Mouse (Mus musculus) erythroblast, embryonic 14.5 days (primary cell): ENCODE measurements at regions not wholly inside any gene's neighbourhood (a gene's known extent, or its start where the extent isn't known, plus 50 kb on each side); places are given as distances from the start of the nearest gene placed in this dataset.

Experiments
- H3K27me3 ChIP-seq: 2 replicates; pipeline ENCODE4 v1.6.1; 2012; ENCODE audit warnings: inconsistent platforms; ENCODE audit not compliant: control insufficient read depth
- H3K36me3 ChIP-seq: 2 replicates; pipeline ENCODE4 v1.6.1; 2012; ENCODE audit warnings: mild to moderate bottlenecking, inconsistent platforms; ENCODE audit not compliant: control insufficient read depth
- H3K4me1 ChIP-seq: 2 replicates; pipeline ENCODE4 v1.6.1; 2012; ENCODE audit warnings: inconsistent platforms; ENCODE audit not compliant: control insufficient read depth
- H3K4me3 ChIP-seq: replicated peaks from 2 replicates; pipeline ENCODE3; 2012; ENCODE audit warnings: moderate library complexity, mild to moderate bottlenecking, inconsistent platforms
- H3K9me3 ChIP-seq: 2 replicates; pipeline ENCODE4 v1.6.1; 2012; ENCODE audit warnings: low read length, inconsistent platforms, mixed read lengths; ENCODE audit not compliant: control insufficient read depth
- GATA1 ChIP-seq: IDR thresholded peaks from 2 replicates; pipeline ENCODE4 v1.6.1; 2012; ENCODE audit warnings: low read length, inconsistent platforms, mixed read lengths
- TAL1 ChIP-seq: IDR thresholded peaks from 3 replicates; pipeline ENCODE4 v1.6.1; 2012; ENCODE audit warnings: low read length, inconsistent platforms, mixed read lengths

- H3K4me1 ChIP-seq = no peaks in the 10 kb centered on the region
- no peak for TF ChIP-seq GATA1
- no peak for TF ChIP-seq TAL1
- H3K36me3 ChIP-seq = no peaks in the 10 kb centered on the region
- no peak overlapping the region for H3K4me3 ChIP-seq
- H3K27me3 ChIP-seq = peaks cover 31% of the 10 kb centered on the region
- no peaks in the 10 kb centered on the region for H3K9me3 ChIP-seq
Observed at GRCm38 (mm10) chr16:29736211-29736610, 157.1 kb downstream of the Opa1 start.

GRCm38 (mm10) chr16:29738075-29738474, 158.9 kb downstream of the Opa1 start:
- Histone ChIP-seq H3K9me3 (no peaks in the 10 kb centered on the region), H3K36me3 (no peaks in the 10 kb centered on the region), H3K4me3 (no peak overlapping the region), H3K4me1 (no peaks in the 10 kb centered on the region), H3K27me3 (peaks cover 31% of the 10 kb centered on the region)
- TF ChIP-seq GATA1 (no peak), TAL1 (no peak)

GRCm38 (mm10) chr16:29742497-29743230, 163.5 kb downstream of the Opa1 start:
- no peaks in the 10 kb centered on the region for H3K36me3 ChIP-seq
- no peaks in the 10 kb centered on the region for H3K4me1 ChIP-seq
- no peak overlapping the region for H3K4me3 ChIP-seq
- no peak for TF ChIP-seq TAL1
- TF ChIP-seq GATA1 = no peak
- peaks cover 5% of the 10 kb centered on the region; the same call in 1 of the 2 replicates for H3K9me3 ChIP-seq
- H3K27me3 ChIP-seq = no peaks in the 10 kb centered on the region; the same call in 1 of the 2 replicates

DNA sequence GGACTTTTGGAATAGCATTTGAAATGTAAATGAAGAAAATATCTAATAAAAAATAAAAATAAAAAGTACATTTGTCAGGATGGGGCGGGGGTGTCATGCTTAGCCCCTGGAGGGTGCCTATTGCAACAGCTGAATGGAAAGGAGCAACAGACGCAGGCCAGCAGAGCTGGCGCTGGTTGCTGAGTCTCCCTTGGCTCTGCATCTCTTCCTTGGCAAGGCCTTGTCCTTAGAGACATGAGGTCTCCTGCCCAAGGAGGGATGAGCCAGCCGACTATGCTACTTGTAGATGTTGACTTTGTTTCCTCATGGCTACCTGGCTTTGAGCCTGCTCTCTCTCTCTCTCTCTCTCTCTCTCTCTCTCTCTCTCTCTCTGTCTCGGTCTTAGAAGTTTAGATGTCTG, 166.4 kb downstream of the Opa1 start:
- Histone ChIP-seq H3K36me3 (no peaks in the 10 kb centered on the region), H3K4me3 (no peak overlapping the region), H3K27me3 (no peaks in the 10 kb centered on the region; the same call in 1 of the 2 replicates), H3K4me1 (no peaks in the 10 kb centered on the region), H3K9me3 (peaks cover 5% of the 10 kb centered on the region; the same call in 1 of the 2 replicates)
- TF ChIP-seq GATA1 = no peak
- no peak for TF ChIP-seq TAL1

GRCm38 (mm10) chr16:29746245-29746644, 167.1 kb downstream of the Opa1 start:
- TF ChIP-seq GATA1 (no peak), TAL1 (no peak)
- no peaks in the 10 kb centered on the region for H3K36me3 ChIP-seq
- H3K4me3 ChIP-seq = no peak overlapping the region
- peaks cover 5% of the 10 kb centered on the region; the same call in 1 of the 2 replicates for H3K9me3 ChIP-seq
- no peaks in the 10 kb centered on the region for H3K4me1 ChIP-seq
- H3K27me3 ChIP-seq = no peaks in the 10 kb centered on the region; the same call in 1 of the 2 replicates

DNA sequence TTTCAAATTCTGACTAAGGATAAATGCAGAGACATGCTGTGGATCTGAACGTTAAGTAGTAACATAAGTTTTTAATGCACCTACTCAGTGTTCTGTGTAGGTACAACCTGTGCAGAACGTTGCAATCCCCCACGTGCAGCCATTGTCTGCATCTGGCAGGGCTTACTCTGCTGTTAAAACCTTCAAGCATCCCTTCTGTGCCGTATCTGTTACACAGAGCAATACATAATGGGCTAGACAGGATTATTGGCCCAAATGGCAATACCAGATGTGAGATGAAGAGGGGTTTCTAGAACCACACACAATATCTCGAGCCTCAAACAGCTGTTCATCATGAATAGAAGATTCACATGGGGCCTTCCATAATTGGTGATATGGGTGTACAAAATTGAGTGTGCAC, 170.0 kb downstream of the Opa1 start:
- Histone ChIP-seq H3K27me3 (no peaks in the 10 kb centered on the region), H3K36me3 (no peaks in the 10 kb centered on the region), H3K4me1 (no peaks in the 10 kb centered on the region), H3K9me3 (peaks cover 5% of the 10 kb centered on the region; the same call in 1 of the 2 replicates), H3K4me3 (no peak overlapping the region)
- no peak for TF ChIP-seq GATA1
- TF ChIP-seq TAL1 = no peak

DNA sequence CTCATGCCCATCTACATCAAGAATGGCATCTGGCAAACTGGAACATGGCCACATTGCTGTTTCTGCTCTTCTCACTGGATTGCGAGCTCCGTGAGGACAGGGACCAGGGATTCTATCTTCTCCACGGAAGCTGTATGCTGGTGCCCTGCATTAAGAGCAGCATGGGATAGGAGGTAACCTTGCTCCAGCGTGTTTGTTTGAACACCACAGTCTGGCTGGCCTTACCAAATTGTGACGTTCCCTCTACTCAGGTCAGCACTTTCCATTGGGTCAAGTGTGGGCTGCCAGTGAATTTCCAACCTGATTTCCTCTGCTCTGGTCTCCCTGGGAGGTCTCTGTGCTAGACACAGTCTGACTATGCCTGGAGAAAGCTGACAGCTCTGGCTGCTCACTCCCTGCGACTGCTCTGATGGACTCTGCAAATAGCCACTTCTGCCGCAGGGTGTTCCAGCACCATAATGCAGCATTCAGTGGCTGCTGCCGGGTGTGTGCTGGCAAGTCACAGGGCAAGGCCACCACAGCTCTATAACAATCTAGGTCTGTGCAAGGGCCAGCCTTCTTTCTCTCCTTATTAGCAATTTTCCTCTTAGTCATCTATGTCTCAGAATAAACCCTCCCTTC, 175.6 kb downstream of the Opa1 start:
- 0 out of 2 replicates have a peak, but pooled peaks cover 2% of the 10 kb centered on the region for H3K9me3 ChIP-seq
- no peaks in the 10 kb centered on the region for H3K27me3 ChIP-seq
- no peaks in the 10 kb centered on the region for H3K4me1 ChIP-seq
- H3K4me3 ChIP-seq = no peak overlapping the region
- H3K36me3 ChIP-seq = no peaks in the 10 kb centered on the region
- TF ChIP-seq TAL1 = no peak
- TF ChIP-seq GATA1 = no peak

DNA sequence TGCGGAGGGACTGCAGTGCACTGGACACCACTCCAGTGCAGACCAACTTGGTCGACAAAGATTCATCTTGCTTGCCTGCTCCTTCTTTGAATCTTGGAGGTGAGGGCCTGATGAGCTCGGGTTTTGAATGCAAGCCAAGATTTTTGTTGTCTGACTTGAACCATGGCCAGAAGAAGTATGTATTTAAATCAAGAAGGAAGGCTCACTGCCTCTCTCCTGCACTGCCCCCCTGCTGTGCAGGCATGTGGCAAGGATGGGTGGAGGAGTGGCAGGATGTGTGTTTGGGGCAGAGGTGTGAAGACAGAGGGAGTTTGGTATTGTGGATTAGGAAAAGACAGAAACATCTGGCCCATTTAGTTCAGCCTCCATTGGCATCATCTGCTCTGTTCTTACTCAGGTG, 179.1 kb downstream of the Opa1 start:
- 0 out of 2 replicates have a peak, but pooled peaks cover 2% of the 10 kb centered on the region for H3K9me3 ChIP-seq
- H3K36me3 ChIP-seq = no peaks in the 10 kb centered on the region
- H3K4me3 ChIP-seq = no peak overlapping the region
- TF ChIP-seq TAL1 (no peak), GATA1 (no peak)
- H3K4me1 ChIP-seq = no peaks in the 10 kb centered on the region
- no peaks in the 10 kb centered on the region for H3K27me3 ChIP-seq

DNA sequence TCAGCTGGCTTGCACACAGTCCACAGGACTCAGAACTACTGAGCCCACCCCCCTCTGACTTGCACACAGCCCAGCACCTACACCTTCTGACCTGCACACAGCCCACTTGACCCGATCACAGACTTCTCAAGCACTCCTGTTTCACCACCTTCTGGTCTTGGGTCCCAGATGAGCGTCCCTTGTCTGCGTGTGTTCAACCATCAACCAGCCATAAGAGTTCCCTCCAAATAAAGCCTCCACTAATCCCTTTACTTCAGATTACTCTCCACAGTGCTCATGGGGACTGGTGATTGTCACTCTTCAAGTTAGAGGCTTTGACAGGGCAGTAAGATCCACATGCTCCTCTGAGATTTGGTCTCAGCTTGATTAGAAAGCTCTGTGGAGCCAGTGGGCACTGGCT, 180.3 kb downstream of the Opa1 start:
- no peak overlapping the region for H3K4me3 ChIP-seq
- H3K36me3 ChIP-seq = no peaks in the 10 kb centered on the region
- no peaks in the 10 kb centered on the region for H3K27me3 ChIP-seq
- H3K9me3 ChIP-seq = 0 out of 2 replicates have a peak, but pooled peaks cover 2% of the 10 kb centered on the region
- no peaks in the 10 kb centered on the region for H3K4me1 ChIP-seq
- no peak for TF ChIP-seq TAL1
- TF ChIP-seq GATA1 = no peak
